Comparison of ENCODE assay signal across 8 mouse cellular contexts in the genomic region with DNA sequence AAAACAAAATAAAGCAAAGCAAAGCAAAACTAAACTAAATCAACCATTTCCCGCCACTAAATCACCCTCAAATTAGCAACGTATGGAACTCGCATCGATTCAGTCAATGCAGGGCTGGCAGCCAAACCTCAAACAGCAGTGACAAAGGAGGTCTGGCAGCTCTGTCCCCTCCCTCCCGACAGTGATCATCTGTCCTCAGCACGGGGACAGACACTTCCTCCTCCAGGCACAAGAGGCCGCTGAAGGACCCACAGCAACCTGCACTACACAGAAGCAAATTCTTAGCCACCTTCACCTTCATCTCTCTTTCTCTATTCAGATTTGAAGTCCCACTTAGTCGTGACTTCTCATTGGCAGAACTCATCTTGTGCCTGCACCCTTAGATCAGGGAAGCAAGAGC. TPM values are rescaled to one million over a fixed set of nuclear protein-coding genes. Genes with fewer than 3 reads are reported as not detected.
DNase-seq lines count a peak whose midpoint lies in the region; ATAC-seq and TF ChIP-seq lines count a peak whose summit lies in the region.

No protein-coding gene starts in this region.

- WGBS in embryonic facial prominence, embryonic 15.5 days, result under 1% methylated on average over 8 of the region's 8 CpGs

- no peaks in the 10 kb centered on the region for H3K9me3 ChIP-seq in embryonic facial prominence, embryonic 15.5 days (replicated peaks)

- no peak for ATAC-seq in embryonic facial prominence, embryonic 15.5 days (ENCODE audit: insufficient number of reproducible peaks, low FRiP score, low TSS enrichment, low read depth)

- DNase-seq in gastrocnemius, adult 2 months, result peak; percentile 77
- DNase-seq in gastrocnemius, postnatal 36 days, result no peak
- DNase-seq in adrenal gland, postnatal 25 days, result peak; percentile 64
- peak; percentile 63 to 70 for DNase-seq in heart, postnatal 14 days
- DNase-seq in left cerebral cortex, postnatal 25 days (ENCODE audit: low spot score in 2 of 2), result peak; percentile 72 to 85
- peak; percentile 59 for DNase-seq in mesoderm, embryonic 11.5 days (ENCODE audit: low read depth, low spot score)
- peak; percentile 63 to 66 for DNase-seq in spleen, adult 18-20 months

- H3K36me3 ChIP-seq in embryonic facial prominence, embryonic 15.5 days, result peaks cover 4% of the 10 kb centered on the region; the same call in 1 of the 2 replicates

- no peak overlapping the region for H3K9ac ChIP-seq in embryonic facial prominence, embryonic 15.5 days

- peak overlapping the region; percentile 100 for H3K27ac ChIP-seq in gastrocnemius, adult 2 months
- H3K27ac ChIP-seq in embryonic facial prominence, embryonic 15.5 days (replicated peaks), result no peak overlapping the region

- H3K4me3 ChIP-seq in gastrocnemius, adult 2 months, result peak overlapping the region; percentile 39
- no peak overlapping the region for H3K4me3 ChIP-seq in embryonic facial prominence, embryonic 15.5 days (replicated peaks)

- no peaks in the 10 kb centered on the region for H3K27me3 ChIP-seq in embryonic facial prominence, embryonic 15.5 days

- TF ChIP-seq CTCF in gastrocnemius, adult 2 months (IDR thresholded peaks at IDR 0.05), result peak; percentile 85

- peaks cover 20% of the 10 kb centered on the region for H3K4me1 ChIP-seq in embryonic facial prominence, embryonic 15.5 days

- H3K4me2 ChIP-seq in embryonic facial prominence, embryonic 15.5 days (replicated peaks), result 0 out of 2 replicates have a peak overlapping the region, but pooled peaks have one; percentile 15

- intact Hi-C loops in gastrocnemius, adult 2 months (cut with DNase I), result no loop called here
- intact Hi-C loops in gastrocnemius, postnatal 36 days (cut with DNase I), result no loop called here
- intact Hi-C loops in heart, postnatal 14 days (cut with DNase I), result loop anchor here (2.0 kb wide), 1 partner anchor 18 kb away; no protein-coding TSS in a partner anchor
- intact Hi-C loops in left cerebral cortex, postnatal 25 days (cut with DNase I), result no loop called here

RNA-seq across cellular contexts. Expression of gene Dnajb2, which starts 1.6 kb away (rescaled TPM):
- 10 to 100 TPM; 83.2 to 88.9 TPM for total RNA-seq in gastrocnemius, adult 2 months (2021)
- total RNA-seq in gastrocnemius, postnatal 36 days (2021), result 10 to 100 TPM; 63.1 to 67.1 TPM
- total RNA-seq in adrenal gland, postnatal 25 days (2021), result 67.3 and 85.6 TPM in 2 replicates
- polyA plus RNA-seq in embryonic facial prominence, embryonic 15.5 days (2015; fragmentation: Nextera tagmentation; extraction: Ambion mirVana), result 47.9 and 51.3 TPM in 2 replicates
- 10 to 100 TPM; 66.4 to 74.6 TPM for total RNA-seq in heart, postnatal 14 days (2021)
- total RNA-seq in left cerebral cortex, postnatal 25 days (2021), result 10 to 100 TPM; 86.2 to 91.0 TPM

RNA-seq across cellular contexts. Expression of gene A630095N17Rik, which starts 2.7 kb away (rescaled TPM):
- not detected for total RNA-seq in gastrocnemius, adult 2 months (2021)
- total RNA-seq in gastrocnemius, postnatal 36 days (2021), result not detected
- not detected in 2 replicates for total RNA-seq in adrenal gland, postnatal 25 days (2021)
- not detected in 2 replicates for polyA plus RNA-seq in embryonic facial prominence, embryonic 15.5 days (2015; fragmentation: Nextera tagmentation; extraction: Ambion mirVana)
- not detected for total RNA-seq in heart, postnatal 14 days (2021)
- total RNA-seq in left cerebral cortex, postnatal 25 days (2021), result not detected

RNA-seq across cellular contexts. Expression of gene Tuba4a, which starts 14.9 kb away (rescaled TPM):
- 1,000 to 10,000 TPM; 1,043 to 1,330 TPM for total RNA-seq in gastrocnemius, adult 2 months (2021)
- 100 to 1,000 TPM; 921 to 954 TPM for total RNA-seq in gastrocnemius, postnatal 36 days (2021)
- total RNA-seq in adrenal gland, postnatal 25 days (2021), result 16.3 and 35.1 TPM in 2 replicates
- polyA plus RNA-seq in embryonic facial prominence, embryonic 15.5 days (2015; fragmentation: Nextera tagmentation; extraction: Ambion mirVana), result 94.8 and 98.3 TPM in 2 replicates
- 100 to 1,000 TPM; 546 to 642 TPM for total RNA-seq in heart, postnatal 14 days (2021)
- total RNA-seq in left cerebral cortex, postnatal 25 days (2021), result 100 to 1,000 TPM; 682 to 699 TPM

RNA-seq across cellular contexts. Expression of gene Stk16, which starts 24.0 kb away (rescaled TPM):
- total RNA-seq in gastrocnemius, adult 2 months (2021), result 10 to 100 TPM; 18.8 to 20.2 TPM
- 10 to 100 TPM; 19.4 to 23.1 TPM for total RNA-seq in gastrocnemius, postnatal 36 days (2021)
- 105 and 133 TPM in 2 replicates for total RNA-seq in adrenal gland, postnatal 25 days (2021)
- polyA plus RNA-seq in embryonic facial prominence, embryonic 15.5 days (2015; fragmentation: Nextera tagmentation; extraction: Ambion mirVana), result 121 and 138 TPM in 2 replicates
- total RNA-seq in heart, postnatal 14 days (2021), result 10 to 100 TPM; 55.9 to 58.1 TPM
- total RNA-seq in left cerebral cortex, postnatal 25 days (2021), result 10 to 100 TPM; 92.2 to 94.4 TPM

RNA-seq across cellular contexts. Expression of gene Glb1l, which starts 24.0 kb away (rescaled TPM):
- 1 to 10 TPM; 1.0 to 1.5 TPM for total RNA-seq in gastrocnemius, adult 2 months (2021)
- total RNA-seq in gastrocnemius, postnatal 36 days (2021), result 1 to 10 TPM; 2.3 to 3.0 TPM
- total RNA-seq in adrenal gland, postnatal 25 days (2021), result 24.2 and 28.7 TPM in 2 replicates
- 18.2 and 25.1 TPM in 2 replicates for polyA plus RNA-seq in embryonic facial prominence, embryonic 15.5 days (2015; fragmentation: Nextera tagmentation; extraction: Ambion mirVana)
- 1 to 10 TPM; 5.2 to 6.7 TPM for total RNA-seq in heart, postnatal 14 days (2021)
- 10 to 100 TPM; 14.3 to 15.4 TPM for total RNA-seq in left cerebral cortex, postnatal 25 days (2021)

Comparison
In these comparisons a context has a peak if more than half of its experiments do, and no peak if none do; other contexts are left out.
1. DNase-seq: peak in gastrocnemius, adult 2 months (single experiment), adrenal gland, postnatal 25 days (single experiment), heart, postnatal 14 days (2 of 2), left cerebral cortex, postnatal 25 days (2 of 2), mesoderm, embryonic 11.5 days (single experiment) and spleen, adult 18-20 months (2 of 2); none in gastrocnemius, postnatal 36 days (0 of 2).
2. RNA of gene Tuba4a, which starts 14.9 kb away (total RNA-seq): 1,043 to 1,330 TPM in gastrocnemius, adult 2 months, 921 to 954 TPM in gastrocnemius, postnatal 36 days, 682 to 699 TPM in left cerebral cortex, postnatal 25 days and 546 to 642 TPM in heart, postnatal 14 days; 16.3 to 35.1 TPM in adrenal gland, postnatal 25 days; every median in the first group is over 10 times any median in the second.